Mouse (Mus musculus) mature B cell (primary cell): ENCODE measurements around the gene Ppif.

Experiments
- in situ Hi-C: fragments of 300-500 bp; cut with MboI; formaldehyde crosslinking; loops from 2 replicates; pipeline ENCODE4 v1.14.3; 2019

Ppif gene

GRCm38 (mm10) chr14:25736140-25736539, 42.2 kb downstream of the Ppif start:
- in situ Hi-C loops = no loop called here

GRCm38 (mm10) chr14:25736589-25736988, 42.6 kb downstream of the Ppif start:
- in situ Hi-C loops = no loop called here

- in situ Hi-C loops = no loop called here
These were observed 44.6 kb downstream of the Ppif start for GRCm38 (mm10) chr14:25738591-25739001.

GRCm38 (mm10) chr14:25739957-25740565, 46.1 kb downstream of the Ppif start:
- in situ Hi-C loops = no loop called here

GRCm38 (mm10) chr14:25741211-25741610, 47.3 kb downstream of the Ppif start:
- in situ Hi-C loops = no loop called here

- in situ Hi-C loops = no loop called here
These were observed 48.0 kb downstream of the Ppif start for GRCm38 (mm10) chr14:25741840-25742367.

- in situ Hi-C loops = no loop called here
These were observed 49.0 kb downstream of the Ppif start for GRCm38 (mm10) chr14:25742943-25743342.

GRCm38 (mm10) chr14:25745365-25746184, 51.6 kb downstream of the Ppif start:
- in situ Hi-C loops = no loop called here

- in situ Hi-C loops = no loop called here
These were observed 52.4 kb downstream of the Ppif start for GRCm38 (mm10) chr14:25746371-25746770.

GRCm38 (mm10) chr14:25746971-25747945, 53.3 kb downstream of the Ppif start:
- in situ Hi-C loops = no loop called here

- in situ Hi-C loops = no loop called here
These were observed 54.2 kb downstream of the Ppif start for GRCm38 (mm10) chr14:25747996-25748756.

- in situ Hi-C loops = no loop called here
These were observed 55.4 kb downstream of the Ppif start for GRCm38 (mm10) chr14:25749143-25749909.
